Mouse (Mus musculus): ENCODE data around the gene Trim65.
A peak's percentile ranks its signal among the peaks of the same experiment; 100 is the strongest.

Gene Trim65

DNA sequence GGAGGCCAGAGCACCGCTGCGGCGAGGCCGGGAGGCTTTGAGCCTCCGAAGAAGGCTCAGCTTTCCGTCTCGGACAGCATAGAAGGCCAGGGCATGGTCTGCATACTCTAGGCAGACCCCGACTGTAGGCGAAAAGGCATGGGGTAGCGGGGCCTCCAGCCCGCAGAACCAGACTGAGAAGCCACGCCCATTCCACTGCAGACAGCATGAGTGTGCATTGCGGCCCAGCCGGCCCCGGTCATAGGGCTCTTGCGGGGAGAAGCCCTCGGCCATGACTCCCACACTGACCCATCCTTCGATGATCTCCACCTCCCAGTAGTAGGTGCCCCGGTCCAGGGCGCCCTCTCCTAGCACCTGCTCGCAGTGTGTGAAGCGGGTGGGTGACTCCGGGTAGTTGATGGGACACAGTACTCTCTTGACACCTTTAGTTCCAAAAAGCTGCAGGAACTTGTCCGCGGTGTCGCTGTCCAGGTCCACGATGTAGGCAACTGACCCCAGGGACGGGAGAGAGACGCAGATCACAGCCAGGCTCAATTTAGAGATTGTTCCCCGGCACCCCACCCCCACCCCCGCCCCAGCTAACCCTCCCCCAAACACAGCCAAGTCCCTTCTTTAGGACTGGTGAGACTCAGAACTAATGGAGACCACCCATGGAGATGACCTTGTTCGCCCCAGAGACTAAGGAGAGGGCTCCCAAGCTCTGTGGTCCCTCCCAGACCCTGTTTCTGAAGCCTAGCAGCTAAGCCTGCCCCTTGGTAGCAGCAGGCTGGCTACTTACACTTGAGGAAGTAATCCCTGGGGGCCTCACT lies 24.6 kb downstream of the Trim65 start:
- no peak for TF ChIP-seq GATA4 (IDR thresholded peaks at IDR 0.05; ENCODE audit: insufficient replicate concordance, low read length)

DNA sequence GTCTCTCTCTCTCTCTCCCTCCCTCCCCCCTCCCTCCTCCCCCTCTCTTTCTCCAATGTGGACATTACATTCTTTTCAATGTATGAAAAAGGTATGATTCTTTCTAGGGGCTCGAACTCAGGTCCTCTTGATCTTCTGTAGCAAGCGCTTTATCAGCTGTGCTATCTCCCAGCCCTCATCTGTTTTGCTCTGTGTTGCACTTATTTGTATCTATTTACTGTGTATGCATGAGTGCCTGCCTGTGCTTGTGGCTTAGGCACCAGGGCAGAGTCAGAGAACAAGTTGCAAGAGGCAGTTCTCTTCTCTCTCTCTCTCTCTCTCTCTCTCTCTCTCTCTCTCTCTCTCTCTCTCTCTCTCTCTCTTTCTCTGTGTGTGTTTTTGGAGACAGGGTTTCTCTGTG lies 25.9 kb downstream of the Trim65 start:
- no peak for TF ChIP-seq GATA4 (IDR thresholded peaks at IDR 0.05; ENCODE audit: insufficient replicate concordance, low read length)

DNA sequence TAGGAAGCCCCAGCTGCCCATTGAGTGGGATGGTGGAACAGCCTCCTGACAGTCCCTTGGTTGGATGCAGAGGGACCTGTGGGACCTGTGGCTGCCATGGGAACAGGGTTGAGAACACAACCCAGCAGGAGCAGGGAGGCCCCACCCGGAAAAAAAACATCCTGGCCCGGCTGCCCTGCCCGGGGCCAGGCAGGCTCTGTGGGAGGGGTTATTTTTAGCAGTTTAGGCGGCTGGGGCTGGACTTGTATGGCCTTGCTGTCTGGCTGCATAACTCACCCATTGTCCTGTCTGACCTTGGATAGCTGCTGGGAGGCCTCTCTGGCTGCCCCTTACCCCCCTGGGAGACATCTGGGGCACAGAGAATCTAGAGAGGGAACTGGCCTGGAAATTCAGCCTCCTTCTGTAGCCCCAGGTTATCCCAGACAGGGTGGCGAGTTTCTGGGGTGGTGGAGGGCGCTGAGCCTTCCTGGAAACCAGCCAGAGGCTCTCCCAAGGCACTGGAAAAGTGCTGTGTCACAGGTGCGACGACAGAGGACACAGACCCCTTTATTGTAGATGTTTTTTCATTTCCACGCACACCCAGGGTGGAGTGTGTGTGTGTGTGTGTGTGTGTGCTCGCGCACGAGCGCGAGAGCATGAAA lies 26.8 kb downstream of the Trim65 start:
- no peak; the same call in 1 of the 2 replicates for TF ChIP-seq GATA4 (IDR thresholded peaks at IDR 0.05; ENCODE audit: insufficient replicate concordance, low read length)

DNA sequence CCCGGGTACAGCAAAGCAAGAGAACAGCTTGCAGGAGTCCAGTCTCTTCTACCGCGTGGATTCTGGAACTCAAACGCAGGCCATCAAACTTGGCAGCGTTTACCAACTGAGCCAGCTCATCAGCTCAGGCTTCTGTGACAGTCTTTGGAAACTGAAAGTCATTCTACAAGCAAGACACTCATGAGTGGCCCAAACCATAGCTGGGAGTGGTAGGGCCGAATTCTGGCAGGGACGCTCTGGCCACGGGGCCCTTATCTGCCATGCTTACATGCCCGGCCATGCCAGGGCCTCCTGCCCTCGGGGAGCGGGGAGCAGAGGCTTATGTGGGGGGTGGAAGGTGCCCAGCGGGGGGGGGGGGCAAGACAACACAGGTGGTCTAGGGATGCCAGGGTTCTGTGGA lies 27.4 kb downstream of the Trim65 start:
- no peak for TF ChIP-seq GATA4 (IDR thresholded peaks at IDR 0.05; ENCODE audit: insufficient replicate concordance, low read length)

DNA sequence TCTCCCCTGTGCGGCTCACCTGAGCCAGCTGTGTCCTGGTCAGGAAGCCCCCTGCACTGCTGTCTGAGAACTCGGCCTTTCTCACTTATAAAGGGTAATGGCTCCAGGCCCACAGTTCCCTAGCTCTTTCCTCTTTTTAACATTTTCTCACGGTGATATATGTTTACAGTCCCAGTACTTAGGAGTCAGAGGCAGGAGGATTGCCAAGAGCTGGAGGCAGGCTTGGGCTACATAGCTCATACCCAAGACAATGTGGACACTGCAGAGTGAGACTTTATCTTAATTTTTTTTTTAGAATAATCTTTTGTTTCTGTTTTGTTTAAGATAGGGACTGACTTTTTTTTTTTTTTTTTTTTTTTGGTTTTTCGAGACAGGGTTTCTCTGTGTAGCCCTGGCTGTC lies 28.5 kb downstream of the Trim65 start:
- TF ChIP-seq GATA4 (IDR thresholded peaks at IDR 0.05; ENCODE audit: insufficient replicate concordance, low read length), result no peak

GRCm38 (mm10) chr11:116101931-116102381 lies 29.0 kb downstream of the Trim65 start:
- no peak; the same call in 1 of the 2 replicates for TF ChIP-seq GATA4 (IDR thresholded peaks at IDR 0.05; ENCODE audit: insufficient replicate concordance, low read length)

DNA sequence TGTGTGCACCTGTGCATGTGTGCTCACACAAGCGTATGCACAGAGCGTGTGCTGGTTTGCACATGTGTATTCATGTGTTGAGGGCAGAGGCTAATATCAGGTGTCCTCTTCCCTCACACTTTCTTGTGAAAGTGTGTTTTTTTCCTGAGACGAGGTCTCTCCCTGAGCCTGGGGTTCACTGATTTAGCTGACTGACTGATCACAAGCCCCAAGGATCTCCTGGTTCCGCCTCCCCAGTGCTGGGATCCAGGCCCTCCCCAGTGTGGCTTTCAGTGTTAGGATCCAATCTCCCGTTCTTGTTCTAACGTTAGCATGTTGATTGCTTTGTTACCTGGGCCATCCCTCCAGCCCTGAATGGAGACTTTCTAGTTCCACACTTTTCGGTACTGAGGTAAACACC lies 30.1 kb downstream of the Trim65 start:
- TF ChIP-seq GATA4 (IDR thresholded peaks at IDR 0.05; ENCODE audit: insufficient replicate concordance, low read length), result no peak

- TF ChIP-seq GATA4 (IDR thresholded peaks at IDR 0.05; ENCODE audit: insufficient replicate concordance, low read length), result no peak
Observed at GRCm38 (mm10) chr11:116100385-116100784, 30.5 kb downstream of the Trim65 start.

GRCm38 (mm10) chr11:116099462-116099861 lies 31.5 kb downstream of the Trim65 start:
- no peak for TF ChIP-seq GATA4 (IDR thresholded peaks at IDR 0.05; ENCODE audit: insufficient replicate concordance, low read length)

GRCm38 (mm10) chr11:116098711-116099460 lies 32.0 kb downstream of the Trim65 start:
- TF ChIP-seq GATA4 (IDR thresholded peaks at IDR 0.05; ENCODE audit: insufficient replicate concordance, low read length), result no peak

DNA sequence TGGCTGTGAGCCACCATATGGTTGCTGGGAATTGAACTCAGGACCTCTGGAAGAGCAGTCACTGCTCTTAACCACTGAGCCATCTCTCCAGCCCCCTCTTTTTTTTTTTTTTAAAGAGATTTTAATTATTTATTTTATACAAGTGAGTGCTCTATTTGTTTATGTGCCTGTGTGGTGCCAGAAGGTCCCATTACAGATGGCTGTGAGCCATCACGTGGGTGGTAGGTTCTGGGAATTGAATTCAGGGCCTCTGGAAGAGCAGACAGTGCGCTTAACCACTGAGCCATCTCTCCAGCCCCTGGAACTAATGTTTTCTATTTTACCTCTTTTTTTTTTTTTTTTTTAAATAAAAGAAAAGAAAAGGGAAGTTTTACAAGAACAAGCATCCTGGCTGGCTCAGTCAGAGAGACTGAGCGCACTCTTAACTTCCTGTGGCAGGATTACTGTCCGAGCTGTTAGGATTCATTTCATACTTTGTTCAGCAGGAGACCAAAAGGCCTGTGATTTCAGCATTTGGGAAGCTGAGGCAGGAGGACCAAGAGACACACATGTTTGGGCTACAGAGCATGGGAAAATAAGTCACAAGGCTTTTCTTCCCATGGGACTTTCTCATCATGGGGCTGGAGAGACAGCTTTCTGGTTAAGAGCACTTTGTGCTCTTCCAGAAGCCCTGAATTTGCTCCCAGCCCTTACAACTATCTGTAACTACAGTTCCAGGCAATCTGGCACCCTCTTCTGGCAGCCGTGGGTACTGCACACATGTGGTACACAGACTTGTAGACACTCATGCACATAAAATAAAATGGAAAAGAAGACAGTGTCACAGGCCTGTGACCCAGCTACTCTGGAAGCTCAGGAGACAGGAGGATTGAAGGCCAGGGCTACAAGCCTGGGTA lies 34.5 kb downstream of the Trim65 start:
- TF ChIP-seq GATA4 (IDR thresholded peaks at IDR 0.05; ENCODE audit: insufficient replicate concordance, low read length), result no peak

GRCm38 (mm10) chr11:116095573-116095972 lies 35.4 kb downstream of the Trim65 start:
- TF ChIP-seq GATA4 (IDR thresholded peaks at IDR 0.05; ENCODE audit: insufficient replicate concordance, low read length), result peak; percentile 83

GRCm38 (mm10) chr11:116093771-116094565 lies 37.0 kb downstream of the Trim65 start:
- TF ChIP-seq GATA4 (IDR thresholded peaks at IDR 0.05; ENCODE audit: insufficient replicate concordance, low read length), result peak; percentile 85; the same call in 1 of the 2 replicates

- TF ChIP-seq GATA4 (IDR thresholded peaks at IDR 0.05; ENCODE audit: insufficient replicate concordance, low read length), result no peak
Observed at GRCm38 (mm10) chr11:116091591-116091990, 39.3 kb downstream of the Trim65 start.
